Mouse (Mus musculus): ENCODE measurements around the gene Fam133b. TPM values are rescaled to one million over a fixed set of nuclear protein-coding genes. Genes with fewer than 3 reads are reported as not detected.

The Fam133b gene
- polyA plus RNA-seq, 1 experiment, result 51.0 TPM

DNA sequence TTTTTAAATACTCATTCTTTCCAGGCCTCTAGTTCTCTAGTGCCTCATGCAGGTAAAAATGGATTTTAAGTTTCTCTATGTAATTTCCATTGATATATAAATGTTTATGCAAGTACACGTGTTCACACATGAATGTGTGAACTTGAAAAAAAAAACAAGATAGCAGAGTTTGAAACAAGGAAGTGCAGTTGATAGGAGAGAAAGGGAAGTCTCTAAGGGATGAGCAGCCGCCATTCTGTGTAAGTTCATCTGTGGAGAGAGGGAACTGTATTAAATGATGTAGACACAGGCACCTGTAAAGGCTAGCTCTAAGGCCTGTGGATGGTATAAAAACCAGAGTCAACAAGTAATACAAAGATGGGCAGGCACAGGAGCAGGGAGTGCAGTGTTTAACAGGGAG, 38.1 kb upstream of the Fam133b start:
- Histone ChIP-seq H3K27ac (ENCODE audit: insufficient read depth, low read length) (no peak overlapping the region), H3K36me3 (ENCODE audit: control insufficient read depth, insufficient read depth, low read length, poor library complexity, severe bottlenecking) (no peaks in the 10 kb centered on the region), H3K9ac (ENCODE audit: low read depth, poor library complexity, severe bottlenecking) (no peak overlapping the region), H3K4me1 (ENCODE audit: control insufficient read depth, insufficient read depth, low read length) (no peaks in the 10 kb centered on the region), H3K27me3 (ENCODE audit: control insufficient read depth, insufficient read depth, low read length, poor library complexity, severe bottlenecking) (no peaks in the 10 kb centered on the region), H3K4me3 (ENCODE audit: low read depth, low read length) (no peak overlapping the region), H3K9me3 (replicated peaks; ENCODE audit: control insufficient read depth, insufficient read depth, low read length, poor library complexity, severe bottlenecking) (no peaks in the 10 kb centered on the region)
- no peak for TF ChIP-seq POLR2A (IDR thresholded peaks at IDR 0.05; ENCODE audit: insufficient read depth, low read length)
- TF ChIP-seq EP300 (IDR thresholded peaks at IDR 0.05; ENCODE audit: insufficient read depth, low read depth, low read length), result no peak
- TF ChIP-seq CTCF (IDR thresholded peaks at IDR 0.05; ENCODE audit: low read depth, low read length), result no peak

GRCm38 (mm10) chr5:3508480-3509381, 34.9 kb upstream of the Fam133b start:
- no peak overlapping the region for H3K9ac ChIP-seq (ENCODE audit: low read depth, poor library complexity, severe bottlenecking)
- H3K4me3 ChIP-seq (ENCODE audit: low read depth, low read length), result no peak overlapping the region
- no peaks in the 10 kb centered on the region for H3K27me3 ChIP-seq (ENCODE audit: control insufficient read depth, insufficient read depth, low read length, poor library complexity, severe bottlenecking)
- H3K27ac ChIP-seq (ENCODE audit: insufficient read depth, low read length), result no peak overlapping the region
- H3K9me3 ChIP-seq (replicated peaks; ENCODE audit: control insufficient read depth, insufficient read depth, low read length, poor library complexity, severe bottlenecking), result no peaks in the 10 kb centered on the region
- H3K4me1 ChIP-seq (ENCODE audit: control insufficient read depth, insufficient read depth, low read length), result no peaks in the 10 kb centered on the region
- H3K36me3 ChIP-seq (ENCODE audit: control insufficient read depth, insufficient read depth, low read length, poor library complexity, severe bottlenecking), result no peaks in the 10 kb centered on the region
- TF ChIP-seq POLR2A (IDR thresholded peaks at IDR 0.05; ENCODE audit: insufficient read depth, low read length) (no peak), EP300 (IDR thresholded peaks at IDR 0.05; ENCODE audit: insufficient read depth, low read depth, low read length) (no peak), CTCF (IDR thresholded peaks at IDR 0.05; ENCODE audit: low read depth, low read length) (no peak)

DNA sequence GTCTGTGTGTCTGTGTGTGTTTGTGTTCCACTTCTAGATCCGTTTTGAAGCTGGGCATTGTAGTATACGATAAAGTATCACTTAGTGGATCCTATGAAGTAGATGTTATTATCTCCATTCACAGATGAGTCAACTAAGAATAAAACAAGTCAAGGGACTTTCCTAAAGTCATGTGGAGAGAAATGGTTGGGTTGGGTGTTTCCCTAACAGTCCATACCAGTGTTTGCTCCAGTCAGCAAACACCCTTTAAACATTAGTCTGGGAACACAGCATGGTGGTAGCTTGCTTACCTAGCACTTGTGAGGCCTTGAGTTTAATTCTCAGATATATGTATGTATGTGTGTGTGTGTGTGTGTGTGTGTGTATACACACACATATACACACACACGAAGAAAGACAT, 34.1 kb upstream of the Fam133b start:
- H3K27ac ChIP-seq (ENCODE audit: insufficient read depth, low read length), result no peak overlapping the region
- no peak overlapping the region for H3K9ac ChIP-seq (ENCODE audit: low read depth, poor library complexity, severe bottlenecking)
- H3K9me3 ChIP-seq (replicated peaks; ENCODE audit: control insufficient read depth, insufficient read depth, low read length, poor library complexity, severe bottlenecking), result no peaks in the 10 kb centered on the region
- no peaks in the 10 kb centered on the region for H3K4me1 ChIP-seq (ENCODE audit: control insufficient read depth, insufficient read depth, low read length)
- H3K36me3 ChIP-seq (ENCODE audit: control insufficient read depth, insufficient read depth, low read length, poor library complexity, severe bottlenecking), result no peaks in the 10 kb centered on the region
- no peaks in the 10 kb centered on the region for H3K27me3 ChIP-seq (ENCODE audit: control insufficient read depth, insufficient read depth, low read length, poor library complexity, severe bottlenecking)
- no peak overlapping the region for H3K4me3 ChIP-seq (ENCODE audit: low read depth, low read length)
- TF ChIP-seq CTCF (IDR thresholded peaks at IDR 0.05; ENCODE audit: low read depth, low read length) (no peak), EP300 (IDR thresholded peaks at IDR 0.05; ENCODE audit: insufficient read depth, low read depth, low read length) (no peak), POLR2A (IDR thresholded peaks at IDR 0.05; ENCODE audit: insufficient read depth, low read length) (no peak)

GRCm38 (mm10) chr5:3511097-3511795, 32.4 kb upstream of the Fam133b start:
- Histone ChIP-seq H3K4me3 (ENCODE audit: low read depth, low read length) (no peak overlapping the region), H3K27me3 (ENCODE audit: control insufficient read depth, insufficient read depth, low read length, poor library complexity, severe bottlenecking) (no peaks in the 10 kb centered on the region), H3K4me1 (ENCODE audit: control insufficient read depth, insufficient read depth, low read length) (no peaks in the 10 kb centered on the region), H3K9me3 (replicated peaks; ENCODE audit: control insufficient read depth, insufficient read depth, low read length, poor library complexity, severe bottlenecking) (no peaks in the 10 kb centered on the region), H3K9ac (ENCODE audit: low read depth, poor library complexity, severe bottlenecking) (no peak overlapping the region), H3K27ac (ENCODE audit: insufficient read depth, low read length) (no peak overlapping the region), H3K36me3 (ENCODE audit: control insufficient read depth, insufficient read depth, low read length, poor library complexity, severe bottlenecking) (no peaks in the 10 kb centered on the region)
- TF ChIP-seq EP300 (IDR thresholded peaks at IDR 0.05; ENCODE audit: insufficient read depth, low read depth, low read length), result no peak
- no peak for TF ChIP-seq POLR2A (IDR thresholded peaks at IDR 0.05; ENCODE audit: insufficient read depth, low read length)
- no peak for TF ChIP-seq CTCF (IDR thresholded peaks at IDR 0.05; ENCODE audit: low read depth, low read length)

DNA sequence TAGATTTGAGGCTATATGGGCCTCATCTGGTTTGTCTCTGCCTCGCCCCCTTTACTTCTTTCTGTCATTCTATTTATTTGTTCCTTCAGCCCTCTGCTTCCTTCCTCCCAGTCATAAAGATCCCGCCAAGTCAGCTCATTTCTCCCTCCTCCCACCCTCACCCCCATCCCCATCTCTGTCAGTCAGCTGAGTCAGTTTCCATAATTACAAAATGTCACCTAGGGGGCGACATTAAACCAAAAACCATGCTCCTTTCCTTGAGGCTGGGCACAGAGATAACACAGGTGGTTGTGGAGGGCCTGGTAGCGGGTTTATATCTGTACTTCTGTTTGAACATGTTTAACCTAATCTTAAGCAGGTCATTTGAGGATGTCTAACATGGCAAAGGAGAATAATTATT, 31.0 kb upstream of the Fam133b start:
- Histone ChIP-seq H3K4me1 (ENCODE audit: control insufficient read depth, insufficient read depth, low read length) (no peaks in the 10 kb centered on the region), H3K9ac (ENCODE audit: low read depth, poor library complexity, severe bottlenecking) (no peak overlapping the region), H3K27ac (ENCODE audit: insufficient read depth, low read length) (no peak overlapping the region), H3K36me3 (ENCODE audit: control insufficient read depth, insufficient read depth, low read length, poor library complexity, severe bottlenecking) (no peaks in the 10 kb centered on the region), H3K27me3 (ENCODE audit: control insufficient read depth, insufficient read depth, low read length, poor library complexity, severe bottlenecking) (no peaks in the 10 kb centered on the region), H3K4me3 (ENCODE audit: low read depth, low read length) (no peak overlapping the region), H3K9me3 (replicated peaks; ENCODE audit: control insufficient read depth, insufficient read depth, low read length, poor library complexity, severe bottlenecking) (no peaks in the 10 kb centered on the region)
- no peak for TF ChIP-seq POLR2A (IDR thresholded peaks at IDR 0.05; ENCODE audit: insufficient read depth, low read length)
- peak; percentile 4 for TF ChIP-seq CTCF (IDR thresholded peaks at IDR 0.05; ENCODE audit: low read depth, low read length)
- TF ChIP-seq EP300 (IDR thresholded peaks at IDR 0.05; ENCODE audit: insufficient read depth, low read depth, low read length), result no peak

DNA sequence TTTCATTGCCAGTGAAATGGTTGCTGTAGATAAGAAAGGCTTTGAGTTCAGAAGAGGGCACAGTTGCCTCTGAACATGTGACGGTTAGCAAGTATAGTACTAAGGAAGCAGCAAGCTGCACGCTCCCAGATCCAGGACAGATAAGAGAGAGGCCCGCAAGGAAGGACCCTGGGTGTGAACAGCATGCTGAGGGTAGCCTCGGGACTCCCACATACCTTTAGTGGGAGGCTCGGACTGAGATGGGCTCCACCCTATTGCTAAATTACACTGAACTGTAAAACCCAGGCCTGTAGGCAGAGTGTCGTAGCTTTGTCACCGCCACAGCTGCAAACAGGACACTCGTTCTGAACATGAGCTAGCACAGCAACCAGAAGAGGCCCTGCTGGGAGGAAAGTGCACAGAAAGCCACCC, 28.7 kb upstream of the Fam133b start:
- Histone ChIP-seq H3K4me3 (ENCODE audit: low read depth, low read length) (no peak overlapping the region), H3K9ac (ENCODE audit: low read depth, poor library complexity, severe bottlenecking) (no peak overlapping the region), H3K9me3 (replicated peaks; ENCODE audit: control insufficient read depth, insufficient read depth, low read length, poor library complexity, severe bottlenecking) (no peaks in the 10 kb centered on the region), H3K27ac (ENCODE audit: insufficient read depth, low read length) (no peak overlapping the region), H3K36me3 (ENCODE audit: control insufficient read depth, insufficient read depth, low read length, poor library complexity, severe bottlenecking) (no peaks in the 10 kb centered on the region), H3K4me1 (ENCODE audit: control insufficient read depth, insufficient read depth, low read length) (no peaks in the 10 kb centered on the region), H3K27me3 (ENCODE audit: control insufficient read depth, insufficient read depth, low read length, poor library complexity, severe bottlenecking) (no peaks in the 10 kb centered on the region)
- no peak for TF ChIP-seq POLR2A (IDR thresholded peaks at IDR 0.05; ENCODE audit: insufficient read depth, low read length)
- TF ChIP-seq EP300 (IDR thresholded peaks at IDR 0.05; ENCODE audit: insufficient read depth, low read depth, low read length), result no peak
- TF ChIP-seq CTCF (IDR thresholded peaks at IDR 0.05; ENCODE audit: low read depth, low read length), result no peak

All from ES-Bruce4 (cell line).